Mouse (Mus musculus): Measurements from ENCODE around the gene Ric1.

DNA sequence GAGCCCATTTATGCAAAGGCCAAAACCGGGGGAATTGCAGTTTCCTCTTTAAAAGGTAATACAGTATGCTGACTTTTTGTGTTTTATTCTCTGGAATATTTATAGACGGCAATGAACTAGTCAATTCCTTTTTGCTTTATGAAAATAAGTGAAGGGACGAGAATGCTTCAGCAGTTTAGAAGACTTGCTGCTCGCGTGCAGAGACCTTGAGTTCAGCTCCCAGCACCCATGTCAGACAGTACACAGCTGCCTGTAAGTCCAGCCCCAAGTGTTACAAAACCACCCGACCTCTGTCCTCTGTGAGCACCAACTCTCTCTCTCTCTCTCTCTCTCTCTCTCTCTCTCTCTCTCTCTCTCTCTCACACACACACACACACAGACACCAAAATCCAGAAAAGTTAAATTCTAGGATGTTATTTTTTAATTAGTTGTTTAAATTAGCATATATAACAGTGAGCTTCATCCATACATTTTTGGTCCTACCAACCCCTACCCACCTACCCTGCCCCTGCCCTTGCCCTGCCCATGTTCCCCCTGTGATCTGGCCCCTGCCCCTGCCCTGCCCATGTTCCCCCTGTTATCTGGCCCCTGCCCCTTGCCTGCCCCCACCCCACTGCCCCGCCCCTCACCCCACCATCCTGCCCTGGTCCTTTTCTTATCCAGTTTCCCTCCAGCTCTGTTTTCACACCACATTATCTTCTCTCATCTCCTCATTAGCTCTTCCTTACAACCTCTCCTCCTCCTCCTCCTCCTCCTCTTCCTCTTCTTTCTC is 25.1 kb upstream of the Ric1 start:
- TF ChIP-seq EP300 (IDR thresholded peaks at IDR 0.05; ENCODE audit: insufficient read depth, low read depth, low read length) = no peak
- no peak for TF ChIP-seq CTCF (IDR thresholded peaks at IDR 0.05; ENCODE audit: low read depth, low read length)

All from ES-Bruce4 (cell line).